Mouse (Mus musculus): Measurements from ENCODE around the gene Cacna2d3. TPM values are rescaled to one million over a fixed set of nuclear protein-coding genes. Genes with fewer than 3 reads are reported as not detected.

The Cacna2d3 gene
- total RNA-seq, 1 experiment, result 0.40 TPM

- in situ Hi-C loops (cut with MboI; ENCODE audit: low sequenced_read_pairs in 2 of 2, unreplicated experiment in 2 of 2), result loop anchor here in 1 of 2 experiments (25.0 kb wide), 1 partner anchor 288 kb away; no protein-coding TSS in a partner anchor
- TF ChIP-seq ZNF384 (IDR thresholded peaks at IDR 0.05; ENCODE audit: low read depth, low read length) (no peak), CHD2 (IDR thresholded peaks at IDR 0.05; ENCODE audit: low read depth, low read length) (no peak), MAFK (IDR thresholded peaks at IDR 0.05; ENCODE audit: insufficient read depth, low read depth, low read length) (no peak), ZC3H11A (IDR thresholded peaks at IDR 0.05; ENCODE audit: borderline replicate concordance, low read depth, low read length) (no peak), HCFC1 (IDR thresholded peaks at IDR 0.05; ENCODE audit: borderline replicate concordance, insufficient read depth, low read length) (no peak)
- H3K27ac ChIP-seq (ENCODE audit: insufficient read depth, low read depth, low read length, poor library complexity, severe bottlenecking), result no peak overlapping the region
Observed at GRCm38 (mm10) chr14:29425666-29426065, 296.0 kb downstream of the Cacna2d3 start.

GRCm38 (mm10) chr14:29425208-29425607 lies 296.5 kb downstream of the Cacna2d3 start:
- no peaks in the 10 kb centered on the region for H3K36me3 ChIP-seq (ENCODE audit: control insufficient read depth, insufficient read depth, low read length, poor library complexity, severe bottlenecking)

More at GRCm38 (mm10) chr14:29425666-29426065, 296.0 kb downstream of the Cacna2d3 start:
- no peak for DNase-seq (ENCODE audit: low read depth, low spot score)
- no peak overlapping the region for H3K9ac ChIP-seq (ENCODE audit: insufficient read depth, low read depth, low read length, poor library complexity, severe bottlenecking)
- no peaks in the 10 kb centered on the region for H3K9me3 ChIP-seq (ENCODE audit: control insufficient read depth, insufficient read depth, low read depth, low read length)
- H3K36me3 ChIP-seq (ENCODE audit: control insufficient read depth, insufficient read depth, low read length, poor library complexity, severe bottlenecking), result no peaks in the 10 kb centered on the region
- no peak overlapping the region for H3K4me3 ChIP-seq (ENCODE audit: insufficient read depth in 1 of 2, low read depth in 1 of 2, low read length in 2 of 2, poor library complexity in 1 of 2, severe bottlenecking in 1 of 2)
- H3K4me1 ChIP-seq (ENCODE audit: control insufficient read depth in 2 of 2, insufficient read depth in 2 of 2, low read length in 2 of 2, poor library complexity in 1 of 2), result no peaks in the 10 kb centered on the region

GRCm38 (mm10) chr14:29405878-29406165 lies 315.8 kb downstream of the Cacna2d3 start:
- Histone ChIP-seq H3K27ac (ENCODE audit: insufficient read depth, low read depth, low read length, poor library complexity, severe bottlenecking) (no peak overlapping the region), H3K4me1 (ENCODE audit: control insufficient read depth in 2 of 2, insufficient read depth in 2 of 2, low read length in 2 of 2, poor library complexity in 1 of 2) (no peaks in the 10 kb centered on the region), H3K4me3 (ENCODE audit: insufficient read depth in 1 of 2, low read depth in 1 of 2, low read length in 2 of 2, poor library complexity in 1 of 2, severe bottlenecking in 1 of 2) (no peak overlapping the region), H3K9me3 (ENCODE audit: control insufficient read depth, insufficient read depth, low read depth, low read length) (no peaks in the 10 kb centered on the region), H3K36me3 (ENCODE audit: control insufficient read depth, insufficient read depth, low read length, poor library complexity, severe bottlenecking) (no peaks in the 10 kb centered on the region), H3K9ac (ENCODE audit: insufficient read depth, low read depth, low read length, poor library complexity, severe bottlenecking) (no peak overlapping the region)
- TF ChIP-seq CHD2 (IDR thresholded peaks at IDR 0.05; ENCODE audit: low read depth, low read length), result no peak
- TF ChIP-seq ZNF384 (IDR thresholded peaks at IDR 0.05; ENCODE audit: low read depth, low read length), result no peak
- in situ Hi-C loops (cut with MboI; ENCODE audit: low sequenced_read_pairs in 2 of 2, unreplicated experiment in 2 of 2), result no loop called here
- no peak for DNase-seq (ENCODE audit: low read depth, low spot score)

More at GRCm38 (mm10) chr14:29425208-29425607, 296.5 kb downstream of the Cacna2d3 start:
- TF ChIP-seq MAFK (IDR thresholded peaks at IDR 0.05; ENCODE audit: insufficient read depth, low read depth, low read length) (no peak), ZNF384 (IDR thresholded peaks at IDR 0.05; ENCODE audit: low read depth, low read length) (no peak), CHD2 (IDR thresholded peaks at IDR 0.05; ENCODE audit: low read depth, low read length) (no peak), HCFC1 (IDR thresholded peaks at IDR 0.05; ENCODE audit: borderline replicate concordance, insufficient read depth, low read length) (no peak), ZC3H11A (IDR thresholded peaks at IDR 0.05; ENCODE audit: borderline replicate concordance, low read depth, low read length) (no peak)
- Histone ChIP-seq H3K27ac (ENCODE audit: insufficient read depth, low read depth, low read length, poor library complexity, severe bottlenecking) (no peak overlapping the region), H3K9ac (ENCODE audit: insufficient read depth, low read depth, low read length, poor library complexity, severe bottlenecking) (no peak overlapping the region), H3K9me3 (ENCODE audit: control insufficient read depth, insufficient read depth, low read depth, low read length) (no peaks in the 10 kb centered on the region), H3K4me3 (ENCODE audit: insufficient read depth in 1 of 2, low read depth in 1 of 2, low read length in 2 of 2, poor library complexity in 1 of 2, severe bottlenecking in 1 of 2) (no peak overlapping the region), H3K4me1 (ENCODE audit: control insufficient read depth in 2 of 2, insufficient read depth in 2 of 2, low read length in 2 of 2, poor library complexity in 1 of 2) (no peaks in the 10 kb centered on the region)
- in situ Hi-C loops (cut with MboI; ENCODE audit: low sequenced_read_pairs in 2 of 2, unreplicated experiment in 2 of 2), result loop anchor here in 1 of 2 experiments (25.0 kb wide), 1 partner anchor 288 kb away; no protein-coding TSS in a partner anchor
- no peak for DNase-seq (ENCODE audit: low read depth, low spot score)

GRCm38 (mm10) chr14:29405125-29405877 lies 316.4 kb downstream of the Cacna2d3 start:
- Histone ChIP-seq H3K36me3 (ENCODE audit: control insufficient read depth, insufficient read depth, low read length, poor library complexity, severe bottlenecking) (no peaks in the 10 kb centered on the region), H3K4me3 (ENCODE audit: insufficient read depth in 1 of 2, low read depth in 1 of 2, low read length in 2 of 2, poor library complexity in 1 of 2, severe bottlenecking in 1 of 2) (no peak overlapping the region), H3K9me3 (ENCODE audit: control insufficient read depth, insufficient read depth, low read depth, low read length) (no peaks in the 10 kb centered on the region), H3K4me1 (ENCODE audit: control insufficient read depth in 2 of 2, insufficient read depth in 2 of 2, low read length in 2 of 2, poor library complexity in 1 of 2) (no peaks in the 10 kb centered on the region), H3K9ac (ENCODE audit: insufficient read depth, low read depth, low read length, poor library complexity, severe bottlenecking) (no peak overlapping the region), H3K27ac (ENCODE audit: insufficient read depth, low read depth, low read length, poor library complexity, severe bottlenecking) (no peak overlapping the region)
- in situ Hi-C loops (cut with MboI; ENCODE audit: low sequenced_read_pairs in 2 of 2, unreplicated experiment in 2 of 2), result no loop called here
- no peak for DNase-seq (ENCODE audit: low read depth, low spot score)
- no peak for TF ChIP-seq ZC3H11A (IDR thresholded peaks at IDR 0.05; ENCODE audit: borderline replicate concordance, low read depth, low read length)
- TF ChIP-seq MAFK (IDR thresholded peaks at IDR 0.05; ENCODE audit: insufficient read depth, low read depth, low read length), result no peak
- no peak for TF ChIP-seq CHD2 (IDR thresholded peaks at IDR 0.05; ENCODE audit: low read depth, low read length)
- TF ChIP-seq HCFC1 (IDR thresholded peaks at IDR 0.05; ENCODE audit: borderline replicate concordance, insufficient read depth, low read length), result no peak
- TF ChIP-seq ZNF384 (IDR thresholded peaks at IDR 0.05; ENCODE audit: low read depth, low read length), result no peak

All from ES-E14 (cell line).